Mouse (Mus musculus): ENCODE measurements around the gene Miga1. TPM values are rescaled to one million over a fixed set of nuclear protein-coding genes. Genes with fewer than 3 reads are reported as not detected.
A peak's percentile ranks its signal among the peaks of the same experiment; 100 is the strongest.

Gene Miga1
- polyA plus RNA-seq, 1 experiment from 2014 or later: 17.3 TPM

DNA sequence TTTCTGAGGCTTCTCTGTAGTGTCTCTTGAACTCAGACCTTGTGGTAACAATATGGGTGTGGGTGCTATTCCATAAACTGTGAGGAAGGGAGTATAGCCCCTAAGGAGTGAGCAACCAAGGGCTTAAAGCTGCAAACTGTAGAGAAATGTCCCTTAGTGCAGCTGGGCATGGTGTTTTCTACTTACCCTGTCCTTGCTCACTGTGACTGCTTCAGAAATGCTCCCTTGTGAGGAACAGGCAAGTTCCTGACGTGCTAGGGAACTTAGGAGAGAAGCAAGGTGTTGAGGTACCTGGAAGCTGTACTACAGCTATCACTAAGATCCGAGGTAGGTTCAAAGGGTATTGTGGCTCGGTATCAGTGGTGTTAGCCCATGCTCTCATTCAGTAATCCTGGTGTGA lies 10.2 kb upstream of the Miga1 start:
- no peak for ATAC-seq (ENCODE audit: low FRiP score, low TSS enrichment)
- H3K9ac ChIP-seq (replicated peaks; ENCODE audit: low read length): no peak overlapping the region
- no peak overlapping the region for H3K4me3 ChIP-seq (ENCODE audit: low read length)
- H3K9me3 ChIP-seq (ENCODE audit: low read length): no peaks in the 10 kb centered on the region
- H3K4me1 ChIP-seq (ENCODE audit: insufficient read depth, low read length): peaks cover 22% of the 10 kb centered on the region
- 70% methylated on average over 3 of the region's 3 CpGs for WGBS
- H3K4me2 ChIP-seq (replicated peaks; ENCODE audit: low read depth, low read length): no peak overlapping the region
- H3K27me3 ChIP-seq (ENCODE audit: insufficient read depth, low read length): no peaks in the 10 kb centered on the region
- no peaks in the 10 kb centered on the region for H3K36me3 ChIP-seq (ENCODE audit: insufficient read depth, low read length)
- no peak overlapping the region for H3K27ac ChIP-seq (ENCODE audit: low read length)

DNA sequence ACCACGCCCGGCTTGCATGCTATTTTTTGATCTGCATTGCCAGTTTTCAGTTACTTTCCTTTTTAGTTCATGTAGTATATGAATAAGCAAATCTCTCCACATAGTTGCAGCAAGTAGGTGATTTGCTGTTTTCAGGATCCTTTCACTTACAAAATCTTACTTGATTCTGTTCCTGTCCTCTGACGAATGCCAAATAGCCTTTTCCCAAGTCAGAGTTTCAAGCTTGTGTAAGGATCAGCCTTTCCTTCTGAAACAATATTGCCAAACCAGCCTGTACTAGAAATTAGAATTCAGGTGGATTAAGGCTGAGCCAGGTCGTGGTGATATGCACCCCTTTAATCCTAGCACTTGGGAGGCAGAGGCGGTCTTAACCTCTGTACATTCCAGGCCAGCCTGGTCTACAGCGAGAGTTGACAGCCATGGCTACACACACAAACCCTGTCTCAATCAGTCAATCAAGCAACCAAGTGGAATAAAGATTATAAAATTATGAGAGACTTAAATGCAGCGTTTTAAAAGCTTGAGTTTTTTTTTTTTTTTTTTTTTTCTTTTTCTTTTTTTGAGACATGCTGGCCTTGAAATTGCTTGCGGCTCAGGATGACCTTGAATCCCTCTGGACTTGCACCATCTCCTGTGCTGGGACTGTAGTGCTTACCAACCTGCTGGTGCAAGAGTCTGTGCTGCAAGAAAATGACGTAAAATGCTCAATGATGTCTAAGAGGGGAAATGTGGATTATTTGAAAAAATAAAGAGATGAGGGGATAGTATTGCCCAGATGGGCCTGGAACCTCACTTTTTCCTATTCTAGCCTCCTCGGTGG lies 8.0 kb upstream of the Miga1 start:
- Histone ChIP-seq H3K27me3 (ENCODE audit: insufficient read depth, low read length) (no peaks in the 10 kb centered on the region), H3K9ac (replicated peaks; ENCODE audit: low read length) (no peak overlapping the region), H3K4me2 (replicated peaks; ENCODE audit: low read depth, low read length) (no peak overlapping the region), H3K27ac (ENCODE audit: low read length) (no peak overlapping the region), H3K9me3 (ENCODE audit: low read length) (no peaks in the 10 kb centered on the region), H3K4me3 (ENCODE audit: low read length) (no peak overlapping the region), H3K4me1 (ENCODE audit: insufficient read depth, low read length) (peaks cover 21% of the 10 kb centered on the region), H3K36me3 (ENCODE audit: insufficient read depth, low read length) (no peaks in the 10 kb centered on the region)
- no peak for ATAC-seq (ENCODE audit: low FRiP score, low TSS enrichment)
- WGBS: 92% methylated on average over 10 of the region's 10 CpGs

DNA sequence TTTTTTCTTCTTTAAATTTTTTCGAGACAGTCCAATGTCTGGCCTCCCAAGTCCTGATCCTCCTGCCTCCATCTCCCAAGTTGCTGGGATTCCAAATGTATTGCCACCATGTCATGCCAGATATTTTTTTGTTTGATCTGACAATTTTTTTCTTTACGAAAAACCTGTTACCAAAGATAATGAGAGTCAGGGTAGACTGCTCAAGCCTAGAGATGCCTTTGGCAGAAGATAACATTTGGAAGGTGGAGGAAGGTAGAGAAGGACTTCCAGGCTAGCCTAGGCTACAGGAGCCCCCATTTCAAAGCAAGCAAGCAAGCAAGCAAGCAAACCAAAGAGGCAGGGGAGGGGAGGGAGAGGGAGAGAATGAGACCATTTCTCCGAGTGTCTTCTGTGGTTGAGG lies 7.0 kb upstream of the Miga1 start:
- H3K4me3 ChIP-seq (ENCODE audit: low read length): peak overlapping the region; percentile 74
- peak overlapping the region; percentile 54 for H3K4me2 ChIP-seq (replicated peaks; ENCODE audit: low read depth, low read length)
- H3K9ac ChIP-seq (replicated peaks; ENCODE audit: low read length): peak overlapping the region; percentile 87
- no peaks in the 10 kb centered on the region for H3K9me3 ChIP-seq (ENCODE audit: low read length)
- H3K4me1 ChIP-seq (ENCODE audit: insufficient read depth, low read length): peaks cover 21% of the 10 kb centered on the region
- no peak overlapping the region for H3K27ac ChIP-seq (ENCODE audit: low read length)
- no peaks in the 10 kb centered on the region; the same call in 1 of the 2 replicates for H3K27me3 ChIP-seq (ENCODE audit: insufficient read depth, low read length)
- ATAC-seq (ENCODE audit: low FRiP score, low TSS enrichment): no peak
- WGBS: 37% methylated on average over 3 of the region's 3 CpGs
- no peaks in the 10 kb centered on the region for H3K36me3 ChIP-seq (ENCODE audit: insufficient read depth, low read length)

DNA sequence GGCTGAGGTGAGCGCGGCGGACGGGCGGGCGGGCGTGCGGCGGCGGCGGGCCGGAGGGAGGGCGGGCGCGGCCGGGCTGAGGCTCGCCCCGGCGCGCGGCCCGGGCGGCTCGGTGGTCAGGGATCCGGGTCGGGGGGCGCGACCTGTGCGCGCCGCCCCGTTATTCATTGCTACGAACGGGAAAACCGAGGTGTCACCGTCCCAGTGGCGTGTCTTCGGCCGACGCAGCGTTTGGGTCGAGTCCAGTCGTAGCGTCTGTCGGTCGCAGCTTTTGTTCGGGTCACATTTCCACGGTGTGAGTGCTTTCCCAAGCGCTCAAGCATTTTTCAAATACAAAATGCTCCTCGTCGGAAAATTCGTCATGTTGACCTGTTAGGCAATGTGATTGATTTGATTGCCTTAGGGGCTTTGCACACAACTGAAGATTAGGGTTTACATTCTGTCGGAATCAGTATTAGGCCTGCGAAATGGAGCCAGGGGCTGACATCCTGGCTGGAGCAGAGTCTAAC lies 6.5 kb upstream of the Miga1 start:
- under 1% methylated on average over 41 of the region's 54 CpGs for WGBS
- Histone ChIP-seq H3K4me1 (ENCODE audit: insufficient read depth, low read length) (peaks cover 21% of the 10 kb centered on the region), H3K27me3 (ENCODE audit: insufficient read depth, low read length) (no peaks in the 10 kb centered on the region; the same call in 1 of the 2 replicates), H3K9me3 (ENCODE audit: low read length) (no peaks in the 10 kb centered on the region), H3K4me3 (ENCODE audit: low read length) (peak overlapping the region; percentile 74), H3K4me2 (replicated peaks; ENCODE audit: low read depth, low read length) (peak overlapping the region; percentile 54), H3K9ac (replicated peaks; ENCODE audit: low read length) (peak overlapping the region; percentile 87), H3K36me3 (ENCODE audit: insufficient read depth, low read length) (no peaks in the 10 kb centered on the region), H3K27ac (ENCODE audit: low read length) (peak overlapping the region; percentile 65)
- ATAC-seq (ENCODE audit: low FRiP score, low TSS enrichment): peak; percentile 78; the same call in 1 of the 2 replicates

DNA sequence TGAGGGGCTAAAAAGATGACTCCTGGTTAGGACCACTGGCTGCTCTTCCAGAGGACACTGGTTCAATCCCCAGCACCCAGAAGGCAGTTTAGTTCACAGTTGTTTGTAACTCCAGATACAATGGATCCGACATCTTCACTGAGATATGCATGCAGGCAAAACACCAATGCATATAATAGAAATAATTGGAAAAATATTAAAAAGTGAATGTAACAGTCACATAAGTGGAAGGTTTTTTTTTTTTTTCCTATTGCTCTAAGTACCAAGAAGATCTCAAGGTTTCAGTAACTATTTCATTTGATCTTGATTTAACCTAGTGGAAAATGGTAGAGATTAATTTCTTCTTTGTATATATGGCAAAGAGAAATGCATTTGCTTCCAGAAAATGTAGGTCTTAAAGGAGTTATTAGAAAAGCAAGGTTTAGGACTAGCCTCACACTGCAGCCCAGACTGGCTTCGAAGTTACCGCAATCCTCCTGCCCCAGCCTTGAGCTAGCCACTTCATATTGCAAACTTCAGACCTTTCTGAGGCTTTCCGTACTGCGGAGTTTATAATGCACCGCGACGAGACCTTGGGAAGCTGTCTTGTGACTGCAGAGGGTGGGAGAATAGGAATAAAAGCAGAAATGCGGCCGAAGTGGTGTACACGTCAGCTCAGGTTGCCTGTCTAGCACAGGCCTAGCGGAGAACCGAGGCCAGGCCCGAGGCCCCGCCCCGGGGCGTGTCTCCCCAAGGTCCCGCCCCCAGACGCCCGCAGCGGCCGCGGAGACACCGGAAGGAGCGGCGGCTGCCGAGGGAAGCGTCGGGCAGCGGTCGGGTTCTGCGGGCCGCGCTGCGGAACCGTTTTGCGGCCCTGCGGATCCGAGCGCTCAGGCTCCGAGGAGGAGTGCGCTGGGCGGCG lies 5.8 kb upstream of the Miga1 start, which contains the start of gene Usp33:
Gene Usp33 (plus strand): TSS at position 747 of the 901 bp plus-strand sequence.
- no peaks in the 10 kb centered on the region for H3K36me3 ChIP-seq (ENCODE audit: insufficient read depth, low read length)
- H3K9me3 ChIP-seq (ENCODE audit: low read length): no peaks in the 10 kb centered on the region
- peak; percentile 98 for ATAC-seq (ENCODE audit: low FRiP score, low TSS enrichment)
- peak within 1 kb of the TSS; percentile 66 for H3K27ac ChIP-seq (ENCODE audit: low read length)
- H3K4me1 ChIP-seq (ENCODE audit: insufficient read depth, low read length): peaks cover 16% of the 10 kb centered on the region
- no peaks in the 10 kb centered on the region; the same call in 1 of the 2 replicates for H3K27me3 ChIP-seq (ENCODE audit: insufficient read depth, low read length)
- WGBS: 6% methylated on average over 43 of the region's 44 CpGs
- peak within 1 kb of the TSS; percentile 54 for H3K4me2 ChIP-seq (replicated peaks; ENCODE audit: low read depth, low read length)
- peak within 1 kb of the TSS; percentile 87 for H3K9ac ChIP-seq (replicated peaks; ENCODE audit: low read length)
- H3K4me3 ChIP-seq (ENCODE audit: low read length): peak within 1 kb of the TSS; percentile 74

DNA sequence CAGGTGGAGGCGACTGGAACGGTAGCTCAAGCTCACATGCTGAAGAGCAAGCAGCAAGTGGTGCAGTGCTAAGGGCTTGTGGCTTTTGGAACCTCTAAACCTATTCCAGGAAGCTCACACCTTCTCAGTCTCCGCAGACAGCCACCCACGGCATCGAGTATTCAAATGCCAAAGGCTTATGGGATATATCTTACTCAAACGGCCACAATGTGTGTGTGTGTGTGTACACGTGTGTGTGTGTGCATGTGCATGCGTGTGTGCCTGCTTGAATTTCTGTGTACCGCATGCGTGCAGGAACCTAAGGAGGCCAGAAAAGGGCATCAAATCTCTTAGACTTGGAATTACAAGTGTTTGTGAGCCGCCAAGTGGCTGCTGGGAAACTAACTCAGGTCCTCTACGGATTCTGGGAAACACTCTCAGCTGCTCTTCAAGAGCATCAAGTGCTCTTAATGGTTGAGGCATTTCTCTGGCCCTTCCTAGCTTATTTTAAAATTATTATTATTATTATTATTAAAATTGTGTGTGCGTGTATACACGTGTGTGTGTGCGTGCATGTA lies 2.8 kb upstream of the Miga1 start:
- H3K27ac ChIP-seq (ENCODE audit: low read length): no peak overlapping the region
- no peak for ATAC-seq (ENCODE audit: low FRiP score, low TSS enrichment)

DNA sequence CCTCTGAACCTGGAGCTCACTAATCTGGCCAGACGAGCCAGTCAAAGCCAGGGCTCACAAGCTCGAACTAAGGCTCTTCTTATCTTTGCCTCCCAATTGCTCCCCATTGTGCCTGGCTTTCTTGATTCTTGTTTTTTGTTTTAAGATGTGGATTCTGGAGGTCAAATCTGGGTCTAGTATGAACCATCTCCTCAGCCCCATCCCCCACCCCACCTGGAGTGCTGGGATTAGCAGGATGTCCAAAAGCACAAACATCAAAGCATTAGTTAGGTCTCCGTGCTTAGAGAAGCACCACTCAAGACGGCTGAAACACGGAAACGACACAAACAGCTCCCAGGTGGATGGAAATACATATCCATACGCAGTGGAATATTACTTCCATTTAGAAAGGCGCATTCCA lies 4.1 kb downstream of the Miga1 start:
- no peak overlapping the region for H3K27ac ChIP-seq (ENCODE audit: low read length)
- H3K9ac ChIP-seq (replicated peaks; ENCODE audit: low read length): no peak overlapping the region
- peaks cover 26% of the 10 kb centered on the region for H3K36me3 ChIP-seq (ENCODE audit: insufficient read depth, low read length)
- no peak overlapping the region for H3K4me2 ChIP-seq (replicated peaks; ENCODE audit: low read depth, low read length)
- no peak for ATAC-seq (ENCODE audit: low FRiP score, low TSS enrichment)
- H3K9me3 ChIP-seq (ENCODE audit: low read length): no peaks in the 10 kb centered on the region
- H3K4me1 ChIP-seq (ENCODE audit: insufficient read depth, low read length): peaks cover 10% of the 10 kb centered on the region
- H3K27me3 ChIP-seq (ENCODE audit: insufficient read depth, low read length): no peaks in the 10 kb centered on the region
- H3K4me3 ChIP-seq (ENCODE audit: low read length): no peak overlapping the region
- 87% methylated on average over 8 of the region's 8 CpGs for WGBS

More for the DNA sequence above, 2.8 kb upstream of the Miga1 start:
- Histone ChIP-seq H3K4me3 (ENCODE audit: low read length) (no peak overlapping the region), H3K9me3 (ENCODE audit: low read length) (no peaks in the 10 kb centered on the region), H3K9ac (replicated peaks; ENCODE audit: low read length) (no peak overlapping the region), H3K36me3 (ENCODE audit: insufficient read depth, low read length) (no peaks in the 10 kb centered on the region), H3K4me1 (ENCODE audit: insufficient read depth, low read length) (peaks cover 19% of the 10 kb centered on the region), H3K4me2 (replicated peaks; ENCODE audit: low read depth, low read length) (no peak overlapping the region), H3K27me3 (ENCODE audit: insufficient read depth, low read length) (no peaks in the 10 kb centered on the region; the same call in 1 of the 2 replicates)
- 87% methylated on average over 15 of the region's 15 CpGs for WGBS

DNA sequence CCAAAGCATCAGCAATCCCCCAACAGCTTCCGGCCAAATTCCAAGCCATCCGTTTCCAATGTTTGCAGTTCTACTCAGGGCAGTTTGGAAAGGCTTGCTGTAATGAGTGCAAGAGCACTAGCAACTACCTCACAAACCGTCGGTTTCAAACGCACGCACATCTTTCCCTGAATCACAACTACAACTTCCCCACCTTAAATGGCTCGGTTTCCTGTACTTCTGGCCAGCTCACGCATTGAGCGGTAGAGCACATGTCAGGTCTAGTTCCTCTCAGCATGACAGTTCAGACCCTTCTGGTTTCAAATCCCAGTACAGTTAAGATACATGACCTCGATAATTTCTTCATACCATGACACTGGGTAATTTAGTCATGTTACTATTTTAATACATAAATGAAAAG lies 6.6 kb downstream of the Miga1 start:
- ATAC-seq (ENCODE audit: low FRiP score, low TSS enrichment): no peak
- Histone ChIP-seq H3K9ac (replicated peaks; ENCODE audit: low read length) (no peak overlapping the region), H3K27ac (ENCODE audit: low read length) (no peak overlapping the region), H3K27me3 (ENCODE audit: insufficient read depth, low read length) (no peaks in the 10 kb centered on the region), H3K4me1 (ENCODE audit: insufficient read depth, low read length) (no peaks in the 10 kb centered on the region), H3K4me2 (replicated peaks; ENCODE audit: low read depth, low read length) (no peak overlapping the region), H3K9me3 (ENCODE audit: low read length) (no peaks in the 10 kb centered on the region), H3K4me3 (ENCODE audit: low read length) (no peak overlapping the region), H3K36me3 (ENCODE audit: insufficient read depth, low read length) (peaks cover 26% of the 10 kb centered on the region)
- WGBS: 85% methylated on average over 10 of the region's 10 CpGs

DNA sequence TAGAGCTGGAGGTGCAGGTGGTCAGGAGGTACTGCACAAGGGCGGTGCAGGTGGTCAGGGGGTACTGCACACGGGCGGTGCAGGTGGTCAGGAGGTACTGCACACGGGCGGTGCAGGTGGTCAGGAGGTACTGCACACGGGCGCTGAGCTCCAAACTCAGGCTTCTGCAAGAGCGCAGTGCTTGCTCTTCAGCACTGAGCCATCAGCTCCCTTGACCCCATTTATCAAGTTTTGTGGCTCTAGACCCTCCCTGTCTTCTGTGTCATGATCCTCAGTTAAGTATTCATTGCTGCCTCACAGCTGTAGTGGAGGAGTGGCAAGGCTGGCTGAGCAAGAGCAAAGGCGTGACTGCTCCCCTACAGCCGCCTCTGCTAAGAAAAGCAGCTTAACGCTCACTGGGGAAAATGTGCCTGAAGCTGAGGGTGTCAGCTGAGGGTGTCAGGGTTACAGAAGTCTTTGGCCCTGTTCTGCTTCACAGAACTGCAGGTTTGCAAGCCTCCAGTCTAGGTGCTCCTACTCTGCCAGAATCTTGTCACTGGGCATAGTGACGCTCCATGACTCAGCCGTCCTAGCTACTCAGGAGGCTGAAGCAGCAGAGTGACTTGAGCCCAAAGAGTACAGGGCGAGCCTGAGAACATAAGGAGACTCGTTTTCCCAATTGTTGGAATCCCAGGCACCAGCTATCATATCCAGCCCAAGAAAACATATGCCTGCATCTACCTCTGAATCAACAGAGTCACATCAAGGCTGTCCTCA lies 7.5 kb downstream of the Miga1 start:
- 46% methylated on average over 15 of the region's 15 CpGs for WGBS
- H3K9me3 ChIP-seq (ENCODE audit: low read length): no peaks in the 10 kb centered on the region
- no peaks in the 10 kb centered on the region for H3K27me3 ChIP-seq (ENCODE audit: insufficient read depth, low read length)
- H3K9ac ChIP-seq (replicated peaks; ENCODE audit: low read length): no peak overlapping the region
- peak; percentile 95 for ATAC-seq (ENCODE audit: low FRiP score, low TSS enrichment)
- no peaks in the 10 kb centered on the region for H3K4me1 ChIP-seq (ENCODE audit: insufficient read depth, low read length)
- no peak overlapping the region for H3K4me3 ChIP-seq (ENCODE audit: low read length)
- peaks cover 26% of the 10 kb centered on the region for H3K36me3 ChIP-seq (ENCODE audit: insufficient read depth, low read length)
- 0 out of 2 replicates have a peak overlapping the region, but pooled peaks have one; percentile 36 for H3K27ac ChIP-seq (ENCODE audit: low read length)
- H3K4me2 ChIP-seq (replicated peaks; ENCODE audit: low read depth, low read length): no peak overlapping the region
